Mouse (Mus musculus) cerebellum, postnatal 14 days (tissue): ENCODE results near the gene Jag2.

ENCODE experiments used
- DNase-seq, 2 experiments: peaks; one replicate each; pipeline ENCODE4 v3.0.0; 2021; ENCODE audit warnings: mixed read lengths in 2 of 2

Jag2 gene

GRCm38 (mm10) chr12:112867106-112867674, 62.4 kb downstream of the Jag2 start:
- DNase-seq: no peak

- DNase-seq: peak; percentile 47 to 68
Measured at GRCm38 (mm10) chr12:112866467-112867080, 63.0 kb downstream of the Jag2 start.

DNA sequence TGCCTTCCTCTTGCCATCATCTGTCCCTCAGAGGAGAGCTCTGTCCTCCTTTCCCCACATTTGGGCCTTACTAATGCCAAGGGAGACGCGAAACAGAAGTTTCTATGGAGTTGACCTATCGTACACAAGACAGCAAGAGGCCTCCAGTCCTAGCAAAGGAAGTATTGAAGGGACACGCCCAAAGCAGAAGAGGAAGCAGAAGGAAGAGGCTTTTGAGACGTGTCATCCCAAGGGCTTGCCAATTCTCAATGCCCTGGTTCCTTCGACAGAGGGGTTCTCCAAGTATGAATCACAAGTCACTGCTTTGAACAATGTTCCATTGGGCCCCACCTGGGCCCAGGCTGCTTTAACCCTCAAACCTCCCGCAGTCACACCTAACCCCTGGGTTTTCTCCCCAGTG, 64.8 kb downstream of the Jag2 start:
- DNase-seq: no peak

- no peak for DNase-seq
Measured at GRCm38 (mm10) chr12:112861911-112862321, 67.7 kb downstream of the Jag2 start.

DNA sequence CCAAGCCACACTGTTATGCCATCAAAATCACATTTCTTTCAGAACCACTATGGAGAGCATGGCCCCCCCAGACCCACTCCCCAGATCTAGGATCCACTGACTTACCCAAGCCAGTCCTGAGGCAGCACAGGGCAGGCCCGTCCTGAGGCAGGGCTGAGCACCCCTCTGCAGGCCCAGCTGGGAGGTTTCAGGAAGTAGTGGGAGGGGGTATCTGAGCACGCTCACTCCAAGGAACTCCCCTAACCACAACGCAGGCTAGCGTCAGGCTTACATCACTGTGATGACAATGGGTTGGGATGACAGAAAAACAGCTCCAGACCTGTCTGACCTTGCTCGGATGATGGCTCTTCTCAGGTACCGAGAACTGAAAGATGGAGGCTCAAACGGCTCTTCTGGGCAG, 68.8 kb downstream of the Jag2 start:
- no peak for DNase-seq

GRCm38 (mm10) chr12:112859930-112860329, 69.6 kb downstream of the Jag2 start:
- no peak for DNase-seq

DNA sequence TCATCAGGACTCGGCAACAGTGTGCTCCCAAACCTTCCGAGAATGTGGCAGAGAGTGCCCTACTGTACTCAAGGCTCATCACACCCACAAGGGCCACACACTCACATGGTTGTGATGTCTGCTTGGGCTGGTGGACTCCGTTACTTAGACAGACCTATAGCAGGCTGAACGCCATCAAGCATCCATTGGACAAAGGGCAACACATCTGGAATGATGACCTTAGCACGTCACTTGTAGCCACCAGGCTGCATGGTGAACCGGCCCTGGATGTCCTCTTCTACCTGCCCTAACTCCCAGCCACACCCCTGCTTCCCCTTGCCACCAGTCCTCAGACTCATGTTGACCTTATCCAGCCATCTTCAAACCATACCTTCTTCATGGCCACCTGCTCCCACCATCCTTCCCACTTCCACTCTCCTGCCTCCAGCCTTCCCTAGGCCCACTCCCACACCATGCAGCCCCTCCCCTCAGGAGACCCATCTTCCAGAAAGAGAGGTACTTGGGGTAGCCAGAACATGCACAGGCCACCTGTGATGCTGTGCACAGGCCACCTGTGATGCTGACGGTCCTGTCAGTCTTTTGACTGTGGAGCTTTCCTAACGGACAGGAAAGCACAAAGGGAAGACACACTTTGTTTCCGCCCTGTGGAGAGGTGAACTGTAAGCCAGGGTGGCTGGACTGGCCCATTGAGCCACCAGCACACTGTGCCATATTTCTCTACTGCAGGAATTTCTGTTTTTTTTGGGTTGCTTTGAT, 70.8 kb downstream of the Jag2 start:
- no peak for DNase-seq
